Mouse (Mus musculus): ENCODE measurements around the gene Ly75.
A peak's percentile ranks its signal among the peaks of the same experiment; 100 is the strongest.

The Ly75 gene

DNA sequence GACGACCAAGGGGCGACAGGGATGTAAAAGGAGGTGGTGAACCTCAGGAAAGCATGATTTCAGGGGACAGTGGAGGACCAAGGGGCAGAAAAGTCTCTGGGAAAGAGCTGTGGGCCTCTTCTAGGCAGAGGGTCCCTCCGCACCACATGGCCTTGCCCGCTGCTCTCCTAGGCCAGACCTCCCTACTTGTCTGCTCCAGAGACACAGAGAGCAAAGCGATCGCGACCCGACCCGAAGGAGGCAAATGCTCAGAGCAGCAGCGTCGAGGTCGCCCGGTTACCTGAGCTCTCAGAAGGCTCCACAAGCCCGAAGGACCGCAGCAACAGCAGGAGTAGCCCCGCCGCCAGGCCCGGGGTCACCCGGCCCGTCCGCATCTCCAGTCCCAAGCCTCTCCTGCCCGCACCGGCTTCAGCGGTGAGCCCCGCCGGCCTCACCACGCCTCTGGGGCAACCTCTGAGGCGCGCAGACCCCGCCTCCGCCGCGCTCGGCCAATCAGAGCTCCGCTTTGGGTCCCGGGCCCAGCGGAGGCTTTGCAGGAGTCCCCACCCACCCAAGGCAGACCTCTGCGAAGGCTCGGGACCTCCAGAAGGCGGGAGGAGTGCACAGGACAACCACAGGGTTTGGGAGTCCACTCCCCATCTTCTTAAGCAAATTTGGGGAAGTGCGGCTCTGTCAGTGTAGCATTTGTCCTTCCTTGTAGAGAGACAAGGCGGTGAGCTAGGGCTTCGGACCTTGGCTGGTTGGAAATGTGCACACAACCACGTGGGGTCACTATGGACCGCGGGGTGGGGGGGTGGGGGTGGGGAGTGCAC, at the start of gene Ly75:
Gene Ly75, minus strand, starts transcription at position 446 of the 812 bp plus-strand sequence.
- peak; percentile 32 for DNase-seq

DNA sequence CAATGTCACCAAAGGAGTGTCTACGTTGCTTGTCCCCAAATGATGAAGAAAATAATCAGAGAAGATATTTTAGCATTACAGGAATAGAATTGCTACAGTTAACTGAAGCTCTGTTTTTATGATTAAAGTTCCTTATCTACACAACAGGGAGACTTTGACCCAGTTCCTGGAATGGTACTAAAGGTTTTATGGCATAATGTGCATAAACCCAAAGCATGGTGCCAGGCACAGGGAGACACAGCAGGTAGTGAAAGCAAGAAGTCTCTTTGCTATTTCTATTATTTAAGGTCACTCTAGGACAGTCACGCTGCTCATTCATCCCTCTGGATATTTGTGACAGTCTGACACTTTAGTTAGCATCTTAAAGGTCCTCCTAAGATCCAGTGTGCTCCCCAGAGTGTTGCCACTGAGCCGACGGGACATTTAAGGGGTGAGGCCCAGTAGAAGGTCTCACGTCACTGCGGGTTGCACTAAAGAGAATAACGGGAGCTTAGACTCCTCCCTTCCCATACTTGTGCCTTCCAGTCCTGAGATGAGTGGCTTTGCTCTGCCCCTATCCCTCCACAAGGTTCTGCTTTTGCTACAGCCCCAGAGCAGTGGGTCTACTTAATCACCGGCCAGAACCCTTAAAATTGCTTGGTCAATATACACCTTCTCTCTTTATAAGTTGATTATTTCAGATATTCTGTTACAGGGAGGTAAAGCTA, 47.4 kb upstream of the Ly75 start:
- no peak for DNase-seq

DNA sequence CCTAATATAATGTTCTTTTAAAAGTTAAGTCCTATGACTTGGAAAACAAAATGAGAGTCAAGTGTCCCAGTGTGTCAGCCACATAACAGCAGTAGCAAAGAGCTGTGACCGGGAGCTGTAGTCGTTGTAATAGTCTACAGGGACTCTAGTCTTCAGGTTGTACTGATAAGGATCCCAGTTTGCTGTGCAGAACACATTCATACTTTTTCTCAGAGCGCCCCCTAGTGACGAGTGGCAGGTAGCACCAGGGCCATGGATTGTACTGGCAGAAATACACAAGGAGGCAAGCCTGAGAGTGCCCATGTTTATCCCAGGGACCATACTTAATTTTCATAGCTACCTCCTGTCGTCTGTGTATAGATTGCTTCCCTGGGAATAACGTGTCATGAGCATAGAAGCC, 35.0 kb upstream of the Ly75 start:
- peak; percentile 55 for DNase-seq

DNA sequence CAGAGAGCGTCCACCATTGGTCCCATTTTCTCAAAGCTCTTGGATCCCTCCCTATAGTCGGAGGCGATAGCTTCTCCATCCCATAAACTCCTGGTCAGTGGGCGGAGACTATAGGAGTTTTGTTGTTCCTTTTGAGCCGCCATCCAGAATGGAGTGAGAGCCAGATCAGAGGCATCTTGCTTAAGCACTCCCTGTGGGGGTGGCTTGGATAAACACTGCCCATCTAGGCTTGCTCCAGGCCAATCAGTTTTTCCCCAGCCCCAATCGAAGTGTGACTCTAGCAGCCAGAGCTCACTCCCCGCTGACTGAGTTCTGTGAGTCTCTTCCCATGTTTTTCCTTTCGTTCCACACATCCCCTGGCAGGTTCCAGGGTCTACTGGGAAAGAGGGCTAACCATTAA, 31.2 kb upstream of the Ly75 start:
- no peak for DNase-seq

DNA sequence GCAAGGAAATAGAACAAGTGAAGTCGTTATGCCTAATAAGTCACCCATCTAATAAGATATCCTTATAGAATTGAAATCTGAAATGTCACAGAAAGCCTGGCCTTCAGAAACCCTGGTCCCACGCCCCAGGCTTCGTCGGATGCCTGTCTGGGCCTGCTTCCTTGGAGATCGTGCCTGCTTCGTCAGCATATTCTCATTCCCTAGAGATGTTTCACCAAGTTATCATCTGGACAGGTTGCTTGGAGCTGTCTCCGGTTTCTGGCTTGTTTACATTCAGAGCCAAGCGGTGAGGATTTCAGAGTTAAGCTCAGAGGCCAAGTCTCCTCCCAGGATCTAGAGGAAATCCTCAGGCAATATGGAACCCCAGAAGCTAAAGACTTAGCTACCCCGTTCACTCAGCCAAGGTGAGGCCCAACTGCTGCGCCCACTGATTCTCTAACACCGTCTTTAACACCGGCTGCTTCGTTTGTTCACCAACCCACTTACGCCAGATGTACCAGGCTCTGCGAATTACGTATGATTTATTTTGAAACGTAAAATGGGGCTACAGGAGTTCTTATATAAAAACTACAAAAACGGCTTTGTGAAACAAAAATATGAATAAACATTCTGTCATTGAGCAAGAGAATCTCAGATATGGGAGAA, 30.0 kb upstream of the Ly75 start:
- no peak for DNase-seq

DNA sequence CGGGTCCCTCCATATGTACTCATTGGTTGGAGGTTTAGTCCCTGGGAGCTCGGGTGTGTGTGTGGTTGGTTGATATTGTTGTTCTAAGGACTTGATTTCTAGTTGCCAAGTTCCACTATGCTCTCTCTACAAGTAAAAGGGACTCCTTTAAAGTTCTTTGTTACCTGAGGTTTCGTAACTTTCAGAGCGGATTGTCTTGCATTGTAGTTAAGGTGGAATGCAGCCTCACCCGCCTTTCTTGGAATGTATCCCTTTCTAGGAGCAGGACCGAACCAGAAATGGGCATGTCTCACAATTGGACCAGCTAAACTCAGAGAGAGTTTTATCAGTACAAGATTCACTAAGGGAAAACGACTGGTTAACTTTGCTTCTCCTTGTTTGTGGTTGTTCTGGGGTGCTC, 28.1 kb upstream of the Ly75 start:
- DNase-seq = no peak

DNA sequence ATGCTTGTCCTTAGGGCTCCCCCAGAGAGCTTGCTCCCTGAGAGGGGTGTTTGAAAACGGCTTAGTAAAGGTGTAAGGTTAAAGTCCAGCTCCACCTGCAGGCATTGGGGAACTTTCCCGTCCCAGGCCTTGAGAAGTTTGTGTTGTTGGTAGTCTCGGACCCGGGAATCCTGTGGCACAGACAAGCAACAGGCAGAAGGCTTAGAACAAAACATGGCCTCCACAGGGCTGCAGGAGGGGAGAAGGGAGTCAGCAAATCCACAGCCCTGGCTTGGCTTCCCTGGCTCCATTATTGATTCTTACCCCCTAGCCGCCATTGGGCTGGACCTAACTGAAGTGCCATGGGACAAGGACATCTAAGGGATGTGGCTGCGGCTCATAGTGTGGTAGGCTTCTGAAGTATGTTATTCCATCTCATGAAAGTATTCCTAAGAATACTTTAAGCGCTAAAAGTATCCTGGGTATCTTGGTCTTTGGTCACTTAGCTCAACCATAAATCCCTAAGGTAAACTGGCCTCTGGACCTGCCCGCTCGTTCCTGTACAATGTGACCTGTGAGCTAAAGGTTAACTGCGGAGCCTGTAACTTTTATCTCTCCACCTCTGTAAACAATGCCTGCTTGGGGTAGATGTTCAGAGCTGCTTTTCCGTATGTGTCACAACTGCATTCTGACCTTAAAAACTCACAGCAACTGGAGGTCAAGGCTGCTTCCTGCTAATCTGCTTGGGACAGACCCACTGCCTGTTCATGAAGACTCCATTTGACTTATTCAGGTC, 27.1 kb upstream of the Ly75 start:
- DNase-seq = no peak

DNA sequence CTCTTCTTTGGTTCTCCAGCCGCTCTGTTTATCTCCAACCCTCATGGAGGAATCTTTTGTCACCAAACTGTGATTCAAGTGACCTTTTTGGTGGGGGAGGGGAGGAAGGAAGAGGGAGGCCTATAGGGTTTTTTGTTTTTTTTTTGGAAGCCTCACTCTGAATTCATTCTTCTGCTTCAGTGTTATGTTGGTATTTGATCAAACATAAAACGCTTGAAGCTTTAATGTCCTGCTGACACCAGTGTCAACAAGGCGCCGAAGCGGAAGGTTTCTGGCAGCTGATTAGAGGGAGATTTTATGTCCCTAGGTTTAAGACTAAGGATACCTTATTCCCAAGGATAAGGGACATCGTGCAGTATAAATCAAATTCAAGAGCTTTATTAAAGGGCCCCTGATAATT, 26.1 kb upstream of the Ly75 start:
- DNase-seq = no peak

DNA sequence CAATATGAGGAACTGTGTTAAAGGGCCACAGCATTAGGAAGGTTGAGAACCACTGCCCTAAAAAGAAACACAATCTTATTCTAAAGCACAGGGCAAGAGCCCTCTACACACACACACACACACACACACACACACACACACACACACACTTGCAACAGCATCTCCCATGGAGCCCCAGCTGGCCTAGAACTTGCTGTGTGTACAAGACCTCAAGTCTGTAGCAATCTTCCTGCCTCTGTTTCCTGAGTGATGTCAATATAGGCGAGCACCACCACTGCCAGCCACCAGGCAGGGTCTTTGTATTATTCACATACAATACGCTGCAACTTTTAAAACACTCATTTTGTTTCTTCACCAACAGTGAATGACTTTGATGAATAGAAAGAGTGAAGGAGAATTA, 24.3 kb upstream of the Ly75 start:
- DNase-seq = no peak

DNA sequence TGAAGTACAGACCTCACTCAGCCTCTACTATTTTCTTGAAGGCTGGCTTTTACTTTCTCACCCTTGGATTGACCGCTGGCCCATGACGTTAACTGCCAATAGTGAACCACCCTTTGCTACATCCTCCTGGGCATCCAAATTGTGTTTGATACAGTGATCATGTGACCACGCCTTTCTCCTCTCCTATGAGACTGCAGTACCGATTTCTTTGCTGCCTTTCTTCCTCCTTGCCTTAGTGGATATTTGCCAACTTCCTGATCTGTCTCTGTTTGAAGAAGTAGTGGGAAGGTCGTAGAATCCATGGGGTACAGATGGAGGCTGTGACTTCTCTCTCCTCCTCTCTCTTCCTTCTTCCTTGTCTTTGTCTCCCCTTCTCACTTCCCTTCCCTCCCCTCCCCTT, 22.3 kb upstream of the Ly75 start:
- no peak for DNase-seq

DNA sequence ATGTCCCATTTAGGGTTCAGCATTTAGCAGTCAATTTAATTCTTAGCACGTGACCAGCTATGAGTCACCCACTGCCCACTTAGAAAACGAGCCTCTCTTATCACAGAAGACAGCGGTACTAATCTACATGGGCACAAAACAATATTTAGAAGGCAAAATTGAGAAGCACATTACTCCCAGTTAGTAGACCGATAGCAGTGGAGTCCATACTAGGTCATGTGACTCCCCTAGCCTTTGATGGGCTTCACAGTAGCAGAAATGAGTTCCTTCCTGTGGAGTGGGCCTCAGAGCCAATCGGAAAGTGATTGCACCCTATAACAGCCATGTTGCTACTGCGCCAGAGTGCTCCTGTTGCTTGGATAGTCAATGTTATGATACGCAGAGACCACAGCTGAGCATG, 21.7 kb upstream of the Ly75 start:
- no peak for DNase-seq

DNA sequence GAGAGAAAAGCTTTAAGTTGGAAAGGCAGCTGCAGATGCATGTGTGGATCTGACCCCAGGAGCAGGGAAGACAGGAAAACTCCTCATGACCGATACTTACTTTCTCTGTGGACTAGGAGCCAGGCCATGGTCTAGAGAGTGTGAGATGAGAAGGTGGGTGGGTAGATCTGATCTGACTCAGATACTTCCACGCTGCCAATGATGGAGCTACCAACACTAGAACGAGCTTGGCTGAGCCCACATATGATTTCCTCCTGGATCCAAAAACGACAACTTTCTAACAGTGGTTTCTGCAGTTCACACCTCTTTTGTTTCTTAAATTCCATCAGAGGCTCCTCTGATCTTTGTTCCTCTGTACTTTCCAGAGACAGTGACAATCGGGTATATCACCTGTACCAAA, 18.6 kb upstream of the Ly75 start:
- no peak for DNase-seq

DNA sequence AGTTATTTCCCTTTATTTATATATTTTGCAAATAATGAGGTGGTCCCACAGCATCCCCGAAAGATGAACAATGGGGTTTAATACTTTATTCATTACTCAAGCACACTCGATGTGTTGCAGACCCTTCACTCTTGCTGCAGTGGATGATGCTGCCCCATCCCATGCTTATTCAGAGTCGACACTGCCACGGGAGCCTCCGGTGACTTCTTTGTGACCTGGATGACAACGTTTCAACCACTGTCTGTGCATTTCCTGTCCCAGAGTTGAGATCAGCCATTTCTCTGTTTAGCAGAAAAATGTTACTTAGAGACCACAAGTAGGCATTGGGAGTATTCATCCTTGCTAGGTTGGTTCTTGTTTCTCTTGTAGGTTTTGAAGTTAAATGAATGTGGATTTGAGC, 10.7 kb upstream of the Ly75 start:
- DNase-seq = no peak

DNA sequence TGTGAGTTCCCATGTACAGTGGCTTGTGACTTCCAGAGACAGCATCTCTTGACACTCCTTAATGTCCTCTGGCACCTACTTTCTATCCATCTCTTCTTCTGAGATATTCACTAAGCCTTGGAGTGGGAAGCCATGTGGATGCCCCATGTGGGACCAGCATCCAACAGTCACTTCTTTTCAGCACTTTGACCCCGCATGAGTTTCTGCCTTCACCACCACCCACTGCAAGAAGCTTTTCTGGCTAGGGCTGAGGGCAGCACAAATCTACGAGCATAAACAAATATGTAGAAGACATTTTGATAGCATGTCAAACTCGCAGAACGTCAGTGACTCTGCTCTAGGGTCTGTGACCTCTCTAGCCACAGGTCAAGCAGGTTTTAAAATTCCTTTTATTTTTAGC, 9.2 kb upstream of the Ly75 start:
- DNase-seq = no peak

DNA sequence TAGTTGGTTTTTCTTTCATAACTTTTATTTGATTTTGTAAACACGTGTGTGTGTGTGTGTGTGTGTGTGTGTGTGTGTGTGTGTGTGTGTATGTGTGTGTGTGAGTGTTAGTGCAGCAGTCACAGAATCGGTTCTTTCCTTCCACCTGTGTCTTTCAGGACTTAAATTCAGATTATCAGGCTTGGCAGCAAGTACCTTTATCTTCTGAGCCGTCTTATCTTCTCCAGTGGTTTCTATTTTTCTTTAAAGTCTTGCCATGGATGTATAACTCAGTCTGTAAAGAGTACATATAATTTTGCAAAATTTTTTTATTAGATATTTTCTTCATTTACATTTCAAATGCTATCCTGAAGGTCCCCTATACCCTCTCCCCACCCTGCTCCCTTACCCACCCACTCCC, 4.3 kb upstream of the Ly75 start:
- DNase-seq = no peak

DNA sequence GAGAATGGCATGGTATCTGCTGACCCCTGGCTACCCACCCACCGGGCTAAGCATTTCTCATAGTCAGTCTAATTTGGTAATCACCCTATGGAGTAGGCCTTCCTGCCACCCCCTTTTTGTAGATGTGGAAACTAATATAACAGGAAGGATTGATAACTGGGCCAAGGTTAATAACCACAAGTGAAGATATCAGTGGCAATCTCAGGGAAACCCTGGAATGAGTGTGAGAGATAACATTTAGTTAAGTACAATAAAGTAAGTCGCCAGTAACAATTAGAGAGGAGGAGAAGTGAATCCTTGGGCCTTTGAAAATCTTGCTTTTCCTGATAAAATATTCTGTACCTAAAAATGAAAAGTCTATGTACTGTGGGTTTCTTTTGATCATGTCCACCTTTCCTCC, 3.7 kb upstream of the Ly75 start:
- DNase-seq = no peak

DNA sequence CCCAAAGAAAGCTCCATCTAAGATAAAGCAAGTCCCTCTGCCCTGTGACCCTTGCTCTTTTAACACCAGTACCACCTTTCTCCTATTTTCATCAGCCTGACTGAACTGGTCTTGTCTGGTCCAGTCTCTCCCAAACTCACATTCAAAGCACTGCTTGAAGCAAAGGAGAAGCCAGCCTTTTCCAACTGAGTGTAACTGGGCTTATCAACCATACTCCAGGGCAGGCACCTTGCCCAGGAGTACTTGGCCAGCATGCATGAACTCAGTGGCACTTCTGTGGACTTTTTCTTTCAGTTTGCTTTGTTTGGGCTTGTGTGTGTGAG, 1.6 kb upstream of the Ly75 start:
- no peak for DNase-seq

DNA sequence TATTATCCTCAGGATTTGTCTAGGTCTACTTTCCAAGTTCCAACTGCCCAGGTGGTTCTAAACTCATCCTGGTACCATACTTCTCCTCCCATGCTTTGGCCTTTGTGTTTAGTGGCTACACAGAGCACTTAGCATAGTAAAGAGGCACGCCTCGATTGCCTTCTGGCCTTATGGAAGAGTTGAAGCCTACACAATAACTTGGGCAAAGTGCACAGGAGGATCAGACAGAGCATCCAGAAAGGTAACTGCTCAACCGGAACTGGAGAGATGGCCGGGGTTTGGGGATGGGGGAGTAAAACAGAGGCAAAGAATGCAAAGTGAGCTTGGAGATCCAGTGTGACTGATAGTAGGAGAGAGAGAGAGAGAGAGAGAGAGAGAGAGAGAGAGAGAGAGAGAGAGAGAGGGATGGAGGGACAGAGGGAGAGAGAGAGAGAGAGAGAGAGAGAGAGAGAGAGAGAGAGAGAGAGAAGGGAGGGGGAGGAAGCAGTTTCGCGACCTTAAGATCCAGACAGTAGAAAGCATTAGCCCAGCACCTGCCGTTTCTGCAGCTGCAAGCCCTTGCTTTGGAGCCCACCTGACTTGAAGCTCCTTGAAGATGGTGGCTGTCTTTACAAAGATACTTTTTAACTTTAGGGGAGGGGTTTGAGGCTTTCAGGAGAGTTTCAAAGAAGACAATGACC, 1.1 kb upstream of the Ly75 start:
- no peak for DNase-seq

DNA sequence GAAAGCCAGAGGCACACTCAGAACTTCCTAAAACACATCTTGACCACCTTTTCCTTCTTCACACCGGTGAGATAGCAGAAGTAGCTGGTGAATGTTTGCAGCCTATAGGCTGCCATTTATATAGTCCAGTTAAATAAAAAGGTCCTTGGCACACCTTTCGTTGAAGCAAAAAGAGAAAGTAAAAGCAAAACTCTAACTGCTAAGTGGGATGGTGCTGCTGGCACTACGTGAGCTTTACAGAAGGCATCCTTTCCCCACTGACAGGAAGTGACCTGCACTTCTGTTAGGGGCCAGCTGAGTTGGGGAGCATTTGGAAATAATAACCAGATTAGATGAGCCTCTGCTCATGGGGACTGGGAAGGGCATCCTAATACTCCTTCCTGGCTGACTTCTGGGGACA, 757 bp downstream of the Ly75 start:
- DNase-seq = no peak

DNA sequence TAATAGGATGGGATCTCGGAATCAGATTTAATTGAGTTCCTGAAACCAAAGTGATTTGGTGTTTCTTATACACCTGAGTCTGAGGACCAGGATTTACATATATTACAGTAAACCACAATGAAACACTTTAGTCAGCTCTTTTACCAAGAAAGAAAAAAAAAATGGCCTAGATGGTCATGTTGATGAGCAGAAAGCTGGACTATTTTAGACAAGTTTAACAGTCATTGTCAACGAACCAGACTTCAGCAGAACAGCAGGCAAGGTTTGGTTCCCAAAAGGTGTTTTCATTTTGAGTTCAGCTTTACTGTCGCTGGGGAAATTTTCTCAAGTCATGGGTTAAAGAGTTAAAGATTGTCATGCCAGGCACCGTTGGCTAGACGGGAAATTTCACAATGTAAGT, 5.8 kb downstream of the Ly75 start:
- DNase-seq = no peak

DNA sequence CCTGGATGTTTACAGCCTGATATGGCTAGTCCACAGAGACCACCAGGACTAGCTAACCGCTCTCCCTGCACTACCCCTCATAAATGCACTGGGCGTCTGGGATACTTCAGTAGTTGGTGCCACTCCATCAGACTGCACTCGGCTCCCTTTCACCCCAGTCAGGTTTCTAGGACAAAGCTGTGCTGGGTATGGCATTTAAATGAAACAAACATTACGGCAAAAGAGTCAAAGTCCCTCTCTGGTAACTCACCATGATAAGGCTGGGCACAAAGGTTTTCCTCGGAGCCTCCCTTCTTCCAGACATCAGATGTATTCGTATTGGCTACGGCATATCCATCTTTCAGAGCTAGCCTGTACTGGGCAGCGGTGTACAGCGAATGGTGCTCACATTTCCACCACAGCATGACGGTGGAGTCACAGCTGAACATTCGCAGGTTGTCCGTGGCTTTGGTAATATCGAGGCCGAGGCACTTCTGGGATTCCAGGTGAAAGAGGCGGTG, 7.4 kb downstream of the Ly75 start:
- no peak for DNase-seq

DNA sequence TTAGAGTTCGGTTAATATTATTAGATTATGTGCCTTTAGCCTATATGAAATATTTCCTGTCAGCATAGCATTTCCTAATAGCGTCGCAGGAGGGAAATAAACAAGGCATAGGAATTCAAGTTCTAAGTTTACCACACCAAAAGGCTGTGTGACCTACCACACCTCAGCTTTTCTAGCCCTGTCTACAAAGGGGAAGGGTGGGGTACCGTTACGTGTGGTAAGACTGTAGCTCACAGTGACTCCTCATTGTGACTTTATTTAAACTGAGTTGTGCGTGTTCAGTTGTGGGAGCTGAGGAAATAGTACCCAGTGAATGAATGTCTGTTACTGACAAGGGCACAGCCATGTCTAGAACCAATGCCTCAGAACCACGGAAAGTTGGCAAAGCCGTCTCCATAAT, 8.0 kb downstream of the Ly75 start:
- no peak for DNase-seq

DNA sequence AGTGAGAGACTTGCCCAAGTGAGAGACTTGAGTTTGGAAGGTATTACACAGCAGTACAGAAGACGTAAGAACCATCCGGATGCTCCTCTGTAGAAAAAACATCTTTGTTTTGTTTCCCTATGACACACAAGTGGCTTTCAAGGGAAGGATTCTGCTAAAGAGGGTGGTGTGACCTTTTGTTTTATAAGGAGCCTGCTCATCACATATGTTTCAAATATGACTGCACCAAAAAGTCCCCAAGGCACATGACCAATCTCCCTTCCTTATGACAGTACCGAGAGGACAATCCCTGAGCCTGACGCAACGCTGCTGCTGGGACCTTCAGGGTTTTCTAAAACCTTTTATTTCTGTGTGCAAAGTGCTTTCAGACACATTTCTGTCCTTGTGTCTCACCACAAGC, 12.9 kb downstream of the Ly75 start:
- no peak for DNase-seq
